Mouse (Mus musculus) spleen, embryonic (tissue): ENCODE results near the gene Plxna1.

Experiments
- CTCF ChIA-PET: fragments of 350-600 bp; sonication (Branson Sonifier 250); formaldehyde crosslinking; loops from one replicate; lab custom pipeline; 2022; lab: Charles Lee

Plxna1 gene

DNA sequence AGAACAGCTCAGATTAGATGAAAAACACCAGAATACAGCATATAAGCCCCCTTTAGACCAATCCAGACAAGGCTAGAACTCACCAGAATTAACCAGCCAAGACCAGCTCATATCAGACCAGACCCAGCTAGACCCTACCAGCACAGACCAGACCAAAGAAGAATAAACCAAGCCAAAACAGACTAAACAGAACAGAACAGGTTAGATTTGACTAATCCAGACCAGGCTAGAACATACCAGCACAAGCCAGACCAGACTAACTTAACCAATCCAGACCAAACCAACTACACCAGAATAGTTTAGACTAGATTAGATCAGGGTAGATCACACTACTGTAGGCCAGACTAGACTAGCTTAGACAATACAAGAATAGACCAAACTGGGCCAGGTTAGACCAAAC, 77.3 kb downstream of the Plxna1 start:
- CTCF ChIA-PET = no interaction called here

DNA sequence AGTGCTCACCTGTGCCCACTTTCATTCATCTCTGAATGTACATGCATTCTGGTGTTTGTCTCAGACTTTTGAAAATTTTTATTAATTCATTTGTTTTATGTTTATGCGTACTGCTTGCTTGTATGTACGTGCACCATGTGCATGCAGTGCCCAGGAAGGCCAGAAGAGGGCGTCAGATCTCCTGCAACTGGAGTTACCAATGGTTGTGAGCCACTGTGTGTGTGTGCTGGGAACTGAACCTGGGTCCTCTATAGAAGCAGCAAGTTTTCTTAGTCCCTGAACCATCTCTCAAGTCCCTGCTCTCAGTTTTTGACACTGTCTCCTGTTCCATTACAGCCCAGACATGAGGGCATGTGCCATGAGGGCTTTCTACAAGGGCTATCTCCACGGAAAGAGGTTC, 79.3 kb downstream of the Plxna1 start:
- CTCF ChIA-PET = no interaction called here

DNA sequence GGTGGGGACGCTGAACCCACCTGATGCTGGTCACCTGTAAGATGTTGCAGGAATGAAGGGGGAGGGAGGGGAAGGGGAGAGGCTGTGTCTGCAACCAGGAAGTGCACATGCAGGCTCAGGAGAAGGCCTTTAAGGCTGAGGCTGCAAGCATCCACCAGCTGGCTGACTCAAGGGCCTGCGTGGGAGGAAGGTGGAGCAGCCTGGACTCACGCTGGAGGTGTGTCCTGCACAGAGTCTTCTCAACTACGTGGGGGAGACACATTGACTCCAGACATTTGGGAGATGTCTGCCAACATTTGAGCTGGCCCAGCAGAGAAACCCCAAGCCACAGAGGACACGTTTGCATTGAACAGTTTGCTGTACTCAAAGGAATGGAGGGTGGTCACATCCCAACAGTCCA, 79.8 kb downstream of the Plxna1 start:
- CTCF ChIA-PET = no interaction called here

DNA sequence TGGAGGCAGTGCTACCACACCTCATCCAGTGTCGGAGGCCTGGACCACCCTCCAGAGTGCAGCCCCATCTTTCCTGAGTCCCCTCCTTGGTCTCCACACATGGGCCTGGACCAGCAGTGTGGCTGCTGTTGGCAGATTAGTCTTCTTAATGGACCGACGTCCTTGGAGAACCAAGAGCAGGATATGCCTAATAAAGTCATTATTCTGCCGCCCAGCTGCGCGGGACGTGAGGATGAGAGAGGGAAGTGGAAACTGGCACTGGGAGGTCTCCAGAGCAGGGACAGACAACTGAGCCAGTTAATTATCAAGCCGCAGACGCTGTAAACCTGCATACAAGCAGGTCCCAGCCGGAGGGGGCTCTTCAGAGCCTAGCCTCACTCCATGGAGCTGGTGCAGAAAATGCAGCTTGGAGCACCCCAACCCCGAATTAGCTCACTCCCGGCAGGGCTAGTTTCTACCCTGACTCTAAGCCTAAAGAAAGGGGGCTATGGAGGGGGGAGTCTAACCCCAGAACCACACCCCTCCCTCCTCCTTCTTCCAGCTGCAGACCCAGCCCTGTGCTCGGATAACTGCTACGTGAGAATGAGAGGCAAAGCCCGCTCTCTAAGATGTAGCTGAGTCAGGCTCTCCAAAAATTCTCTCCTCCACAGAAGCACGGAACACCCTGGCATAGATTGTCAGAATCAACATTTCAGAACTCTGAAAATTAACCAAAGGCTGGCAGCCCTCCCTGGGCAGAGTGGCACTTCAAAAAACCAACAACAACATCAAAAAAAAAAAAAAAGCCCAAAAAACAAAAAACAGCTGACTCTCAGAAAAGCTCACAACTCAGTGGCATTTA, 80.7 kb downstream of the Plxna1 start:
- CTCF ChIA-PET = no interaction called here

DNA sequence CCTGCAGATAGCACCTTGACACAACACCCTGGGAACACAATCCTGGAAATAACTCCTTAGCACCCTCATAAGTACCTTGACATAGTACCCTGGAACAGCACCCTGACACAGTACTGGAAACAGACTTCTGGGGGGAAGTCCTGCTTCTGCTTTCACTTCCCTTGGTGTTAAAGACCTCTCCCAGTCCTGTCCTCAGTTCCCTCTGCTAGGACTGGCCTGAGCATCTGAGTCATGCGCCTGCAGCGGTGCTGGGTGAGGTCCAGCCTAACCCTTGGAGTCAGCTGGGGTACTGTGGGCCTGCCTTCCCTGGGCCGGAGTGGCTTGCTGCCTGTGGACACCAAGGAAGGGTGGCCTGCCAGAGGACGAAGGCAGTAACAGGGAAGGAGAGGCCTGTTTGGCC, 81.9 kb downstream of the Plxna1 start:
- CTCF ChIA-PET = no interaction called here

DNA sequence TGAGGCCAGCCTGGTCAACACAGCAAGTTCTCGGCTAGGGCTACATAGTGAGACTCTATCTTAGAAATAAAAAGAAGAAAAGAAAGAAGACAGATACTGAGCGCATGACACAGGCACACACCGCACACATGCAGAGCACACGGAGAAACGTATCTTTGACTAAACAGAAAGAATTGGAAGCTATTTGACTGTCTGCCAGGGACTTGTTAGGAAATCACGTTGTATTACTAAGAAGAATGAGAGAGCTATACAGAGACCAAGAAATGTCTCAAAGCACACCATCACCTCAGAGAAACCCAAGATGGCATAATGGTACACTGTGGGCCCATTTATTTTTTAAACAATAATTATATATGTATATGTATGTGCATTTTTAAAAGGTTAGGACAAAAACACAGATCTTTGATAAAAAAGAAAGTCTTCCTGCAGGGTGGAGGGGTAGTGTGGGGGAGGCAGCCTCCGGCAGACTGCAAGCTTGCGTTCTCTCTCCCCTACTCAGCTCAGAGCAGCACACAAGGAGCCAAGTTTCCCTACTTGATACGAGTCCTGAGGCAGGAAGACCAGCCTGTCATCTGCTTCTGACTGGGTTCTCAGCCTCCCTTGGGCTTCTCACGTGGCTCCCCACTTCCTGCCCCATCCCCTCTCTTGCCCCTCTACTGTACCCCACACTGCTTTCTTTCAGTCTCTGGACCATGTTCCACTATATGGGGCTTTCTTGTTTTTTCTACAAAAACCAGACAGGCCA, 90.5 kb downstream of the Plxna1 start:
- CTCF ChIA-PET = no interaction called here

DNA sequence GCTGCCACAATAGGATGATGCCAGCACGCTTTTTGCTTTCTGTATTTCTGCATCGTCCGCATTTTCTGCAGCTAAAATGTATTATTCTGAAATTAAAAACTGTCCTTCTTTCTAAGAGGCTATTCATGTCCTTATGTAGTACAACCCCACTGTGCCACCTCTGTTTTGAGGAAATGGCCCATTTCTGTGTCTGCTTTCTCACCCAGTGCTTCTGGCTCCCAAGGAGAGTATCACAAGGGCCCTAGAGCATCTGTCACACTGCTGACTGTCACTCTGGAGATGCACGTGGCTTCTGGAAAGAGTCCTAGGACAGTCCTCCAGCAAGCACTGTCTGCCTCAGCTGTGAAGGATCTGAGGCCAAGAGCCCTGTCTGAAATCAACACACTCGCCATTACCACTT, 95.2 kb downstream of the Plxna1 start:
- CTCF ChIA-PET = no interaction called here
